8 mouse cellular contexts compared by ENCODE assay signal in genomic region chr12:59011844-59012709, GRCm38 (mm10). TPM values are rescaled to one million over a fixed set of nuclear protein-coding genes. Genes with fewer than 3 reads are reported as not detected.
A peak's percentile ranks its signal among the peaks of the same experiment; 100 is the strongest.
DNase-seq lines count a peak whose midpoint lies in the region; ATAC-seq and TF ChIP-seq lines count a peak whose summit lies in the region.

TSS of gene Sec23a (minus strand) at chr12:59012017.

- peak within 1 kb of the TSS; percentile 92 for H3K27ac ChIP-seq in hindbrain, embryonic 10.5 days
- H3K27ac ChIP-seq in lung, postnatal 0 days (ENCODE audit: low read length) = peak within 1 kb of the TSS; percentile 96

- DNase-seq in MEL-GATA-1-ER (ENCODE audit: extremely low read depth, low read depth) = peak; percentile 82
- peak; percentile 98 for DNase-seq in cerebellum, adult 8-10 months
- DNase-seq in hindbrain, embryonic 10.5 days (ENCODE audit: low spot score) = peak; percentile 99
- peak; percentile 99 for DNase-seq in layer of hippocampus, adult 9-11 months
- DNase-seq in lung, postnatal 0 days (ENCODE audit: low spot score) = peak; percentile 99
- DNase-seq in ovary, postnatal 14 days (ENCODE audit: low spot score) = peak; percentile 98
- peak; percentile 99 for DNase-seq in thymus, postnatal 14 days

- ATAC-seq in frontal cortex, adult (ENCODE audit: low TSS enrichment) = peak; percentile 91
- ATAC-seq in lung, postnatal 0 days = peak; percentile 96

- no peak for TF ChIP-seq CTCF in lung, postnatal 0 days (IDR thresholded peaks at IDR 0.05)

- peaks cover 20% of the 10 kb centered on the region for H3K4me1 ChIP-seq in hindbrain, embryonic 10.5 days (replicated peaks)
- peaks cover 4% of the 10 kb centered on the region; the same call in 1 of the 2 replicates for H3K4me1 ChIP-seq in lung, postnatal 0 days (ENCODE audit: insufficient read depth, low read depth, low read length)

- no peaks in the 10 kb centered on the region for H3K9me3 ChIP-seq in hindbrain, embryonic 10.5 days
- H3K9me3 ChIP-seq in lung, postnatal 0 days (ENCODE audit: low read length) = no peaks in the 10 kb centered on the region

- H3K4me3 ChIP-seq in hindbrain, embryonic 10.5 days = peak within 1 kb of the TSS; percentile 82
- H3K4me3 ChIP-seq in lung, postnatal 0 days (ENCODE audit: low read depth, low read length) = peak within 1 kb of the TSS; percentile 79

- TF ChIP-seq EP300 in lung, postnatal 0 days (IDR thresholded peaks at IDR 0.05) = no peak; the same call in 1 of the 2 replicates

- peak within 1 kb of the TSS; percentile 84 for H3K9ac ChIP-seq in lung, postnatal 0 days (replicated peaks; ENCODE audit: low read depth)

- H3K27me3 ChIP-seq in hindbrain, embryonic 10.5 days (ENCODE audit: insufficient read depth, poor library complexity, severe bottlenecking) = no peaks in the 10 kb centered on the region
- H3K27me3 ChIP-seq in lung, postnatal 0 days (replicated peaks; ENCODE audit: insufficient read depth, low read length) = no peaks in the 10 kb centered on the region

- WGBS in hindbrain, embryonic 10.5 days = under 1% methylated on average over 48 of the region's 48 CpGs
- 2% methylated on average over 48 of the region's 48 CpGs for WGBS in lung, postnatal 0 days

- peaks cover 20% of the 10 kb centered on the region for H3K36me3 ChIP-seq in hindbrain, embryonic 10.5 days
- H3K36me3 ChIP-seq in lung, postnatal 0 days (ENCODE audit: insufficient read depth, low read length) = no peaks in the 10 kb centered on the region

- H3K4me2 ChIP-seq in lung, postnatal 0 days (replicated peaks; ENCODE audit: low read depth, low read length) = peak within 1 kb of the TSS; percentile 83

RNA-seq across cellular contexts. Expression of gene Sec23a, which starts in this region (rescaled TPM):
- polyA plus RNA-seq in hindbrain, embryonic 10.5 days (2016; fragmentation: Nextera tagmentation; extraction: Ambion mirVana) = 58.5 and 67.8 TPM in 2 replicates
- 29.0 and 33.7 TPM in 2 replicates for polyA plus RNA-seq in lung, postnatal 0 days (2015; fragmentation: Nextera tagmentation; extraction: Ambion mirVana)

Comparison
In these comparisons a context has a peak if more than half of its experiments do, and no peak if none do; other contexts are left out.
1. Peak in every context shown above with its lines: DNase-seq, ATAC-seq, H3K4me3 ChIP-seq and H3K27ac ChIP-seq.